Mouse (Mus musculus) forebrain, postnatal 0 days (tissue): ENCODE data around the gene Gak. TPM values are rescaled to one million over a fixed set of nuclear protein-coding genes. Genes with fewer than 3 reads are reported as not detected.

Experiments
- ATAC-seq: fragments of 200-750 bp; cut with Nextera tagmentation; 2 replicates; pipeline ENCODE4 v1.8.0; 2017; ENCODE audit warnings: mild to moderate bottlenecking, moderate library complexity
- DNase-seq: peaks from one replicate; pipeline ENCODE4 v3.0.0-alpha.2; 2015
- H3K27ac ChIP-seq: fragments of 300-500 bp; sonication (generic); 2 replicates; pipeline ENCODE4 v1.5.1; 2014; ENCODE audit warnings: low read depth, mild to moderate bottlenecking, antibody characterized with exemption, low read length, moderate library complexity, mixed read lengths
- H3K27me3 ChIP-seq: fragments of 300-500 bp; sonication (generic); 2 replicates; pipeline ENCODE4 v1.6.1; 2014; ENCODE audit warnings: mild to moderate bottlenecking, low read length, mixed read lengths; ENCODE audit not compliant: insufficient read depth
- H3K36me3 ChIP-seq: fragments of 300-500 bp; sonication (generic); 2 replicates; pipeline ENCODE4 v1.6.1; 2014; ENCODE audit warnings: mild to moderate bottlenecking, moderate library complexity; ENCODE audit not compliant: insufficient read depth
- H3K4me1 ChIP-seq: fragments of 300-500 bp; sonication (generic); 2 replicates; pipeline ENCODE4 v1.6.1; 2014; ENCODE audit warnings: antibody characterized with exemption; ENCODE audit not compliant: insufficient read depth
- H3K4me2 ChIP-seq: fragments of 300-500 bp; sonication (generic); 2 replicates; pipeline ENCODE4 v1.6.1; 2014; ENCODE audit warnings: low read depth, mild to moderate bottlenecking, moderate library complexity
- H3K4me3 ChIP-seq: fragments of 300-500 bp; sonication (generic); 2 replicates; pipeline ENCODE4 v1.5.1; 2014; ENCODE audit warnings: low read depth, low read length, mixed read lengths
- H3K9ac ChIP-seq: fragments of 300-500 bp; sonication (generic); 2 replicates; pipeline ENCODE4 v1.6.1; 2014; ENCODE audit warnings: mild to moderate bottlenecking
- H3K9me3 ChIP-seq: fragments of 300-500 bp; sonication (generic); 2 replicates; pipeline ENCODE4 v1.6.1; 2016; ENCODE audit warnings: low read length
- CTCF ChIP-seq: sonication (generic); IDR thresholded peaks from 2 replicates; pipeline ENCODE4 v1.5.1; 2016; ENCODE audit warnings: antibody characterized with exemption, control low read depth, low read depth
- WGBS: fragments of 180-500 bp; shearing (Covaris S2); extraction: QIAGEN DNeasy Blood & Tissue Kit; methylation state at CpG from one replicate; pipeline ENCODE4 v1.1.7; 2014; 5-methylcytosine and 5-hydroxymethylcytosine counted together
- polyA plus RNA-seq: library from polyadenylated mRNA; unstranded; fragments of >200 nt; fragmentation: Nextera tagmentation; extraction: Ambion mirVana; gene quantifications from 2 replicates; pipeline ENCODE4 v1.2.1, GENCODE M21; 2015
- total RNA-seq: library from RNA; depleted of rRNA; stranded (reverse); fragments of >200 nt; gene quantifications from 2 replicates; pipeline ENCODE4 v1.2.3, GENCODE M21; 2014; rRNA removed

The Gak gene
- total and polyA plus RNA-seq, 2 experiments from 2014 or later: 48.6 to 77.6 TPM

GRCm38 (mm10) chr5:108543516-108544291, 85.9 kb downstream of the Gak start:
- ATAC-seq (no peak), DNase-seq (no peak)
- Histone ChIP-seq H3K4me3 (no peak overlapping the region), H3K27me3 (no peaks in the 10 kb centered on the region), H3K4me1 (peaks cover 4% of the 10 kb centered on the region), H3K36me3 (peaks cover 16% of the 10 kb centered on the region), H3K9ac (no peak overlapping the region), H3K4me2 (no peak overlapping the region), H3K27ac (no peak overlapping the region), H3K9me3 (no peaks in the 10 kb centered on the region)
- WGBS: 73% methylated on average over 7 of the region's 7 CpGs
- TF ChIP-seq CTCF: no peak

GRCm38 (mm10) chr5:108534188-108534587, 95.4 kb downstream of the Gak start:
- Histone ChIP-seq H3K4me1 (no peaks in the 10 kb centered on the region), H3K27me3 (no peaks in the 10 kb centered on the region), H3K4me2 (no peak overlapping the region), H3K9me3 (peaks cover 12% of the 10 kb centered on the region), H3K27ac (no peak overlapping the region), H3K4me3 (no peak overlapping the region), H3K36me3 (peaks cover 8% of the 10 kb centered on the region), H3K9ac (no peak overlapping the region)
- 100% methylated on average over 2 of the region's 2 CpGs for WGBS
- no peak for TF ChIP-seq CTCF
- DNase-seq (no peak), ATAC-seq (no peak)

DNA sequence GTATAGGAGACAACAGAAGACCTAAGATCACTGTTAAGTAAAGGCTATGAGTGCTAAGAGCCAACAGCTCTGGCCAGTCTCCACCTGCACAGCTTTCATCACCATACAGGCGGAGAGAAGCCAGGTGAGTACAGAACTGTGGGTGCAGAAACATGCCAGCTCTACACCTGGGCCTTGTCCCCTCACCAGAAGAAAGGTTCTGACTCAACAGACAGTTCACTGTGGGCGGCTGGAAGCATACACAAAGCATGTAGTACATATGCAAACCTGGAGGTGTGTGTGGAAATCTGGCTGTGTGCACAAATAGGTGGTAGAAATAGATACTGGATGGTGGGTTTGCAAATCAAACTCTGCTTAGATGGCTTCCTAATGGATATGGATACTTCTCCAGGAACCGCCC, 107.0 kb downstream of the Gak start:
- Histone ChIP-seq H3K36me3 (peaks cover 29% of the 10 kb centered on the region), H3K9me3 (no peaks in the 10 kb centered on the region), H3K27ac (no peak overlapping the region), H3K4me3 (no peak overlapping the region), H3K4me1 (no peaks in the 10 kb centered on the region), H3K4me2 (no peak overlapping the region), H3K27me3 (no peaks in the 10 kb centered on the region), H3K9ac (no peak overlapping the region)
- ATAC-seq: no peak
- DNase-seq: no peak
- 92% methylated on average over 3 of the region's 3 CpGs for WGBS
- TF ChIP-seq CTCF: no peak

GRCm38 (mm10) chr5:108521896-108522295, 107.7 kb downstream of the Gak start:
- WGBS: 71% methylated on average over 3 of the region's 3 CpGs
- Histone ChIP-seq H3K27me3 (no peaks in the 10 kb centered on the region), H3K27ac (no peak overlapping the region), H3K36me3 (peaks cover 29% of the 10 kb centered on the region), H3K4me2 (no peak overlapping the region), H3K9ac (no peak overlapping the region), H3K4me3 (no peak overlapping the region), H3K4me1 (no peaks in the 10 kb centered on the region), H3K9me3 (no peaks in the 10 kb centered on the region)
- no peak for TF ChIP-seq CTCF
- DNase-seq: no peak
- ATAC-seq: no peak

DNA sequence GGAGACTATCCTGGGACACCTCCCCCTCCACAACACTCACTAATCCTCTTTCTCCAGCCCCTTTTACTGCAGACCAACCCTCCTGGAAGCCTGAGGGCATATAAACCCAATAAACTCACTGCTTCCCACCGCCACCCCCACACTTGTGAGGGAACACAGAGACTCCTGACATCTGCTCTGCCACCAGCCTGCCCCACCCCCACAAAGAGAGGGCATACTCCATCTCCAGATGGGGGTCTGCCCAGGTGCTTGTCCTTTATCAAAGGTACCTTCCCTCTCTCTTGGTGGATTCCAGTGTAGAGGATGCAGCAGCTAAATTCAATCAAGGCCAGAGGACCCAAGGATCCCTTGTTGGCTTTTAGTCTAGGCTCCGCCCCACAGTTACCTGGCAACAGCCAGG, 108.5 kb downstream of the Gak start:
- H3K36me3 ChIP-seq: peaks cover 29% of the 10 kb centered on the region
- H3K4me3 ChIP-seq: no peak overlapping the region
- no peaks in the 10 kb centered on the region for H3K27me3 ChIP-seq
- WGBS: 64% methylated on average over 2 of the region's 2 CpGs
- no peak overlapping the region for H3K9ac ChIP-seq
- H3K27ac ChIP-seq: no peak overlapping the region
- H3K4me2 ChIP-seq: no peak overlapping the region
- ATAC-seq: no peak
- no peaks in the 10 kb centered on the region for H3K9me3 ChIP-seq
- TF ChIP-seq CTCF: no peak
- no peak for DNase-seq
- H3K4me1 ChIP-seq: no peaks in the 10 kb centered on the region

DNA sequence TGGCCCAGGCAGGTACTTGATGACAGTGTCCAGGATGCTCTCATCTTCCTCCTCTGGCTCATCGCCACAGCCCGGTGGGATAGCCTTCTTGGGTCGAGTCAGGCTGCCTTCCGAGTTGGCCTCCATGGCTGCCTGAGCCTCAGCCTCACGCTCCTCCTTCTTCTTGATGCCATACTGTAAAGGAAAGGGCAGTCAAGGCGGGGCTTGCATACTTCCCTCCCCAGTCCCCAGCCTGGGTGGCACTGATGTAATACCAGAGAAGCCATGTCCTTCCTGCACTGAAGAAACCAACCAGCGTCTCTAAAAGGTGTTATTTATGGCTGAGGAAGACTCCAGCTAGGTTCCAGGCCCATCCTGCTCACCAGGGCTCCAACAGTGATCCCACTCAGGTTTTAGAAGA, 109.4 kb downstream of the Gak start:
- no peak for TF ChIP-seq CTCF
- H3K9ac ChIP-seq: no peak overlapping the region
- no peaks in the 10 kb centered on the region for H3K4me1 ChIP-seq
- DNase-seq: no peak
- 81% methylated on average over 7 of the region's 7 CpGs for WGBS
- H3K27ac ChIP-seq: no peak overlapping the region
- no peak for ATAC-seq
- no peak overlapping the region for H3K4me2 ChIP-seq
- no peaks in the 10 kb centered on the region for H3K27me3 ChIP-seq
- no peaks in the 10 kb centered on the region for H3K9me3 ChIP-seq
- H3K4me3 ChIP-seq: no peak overlapping the region
- H3K36me3 ChIP-seq: peaks cover 27% of the 10 kb centered on the region

Other genes starting within 250 kb of the Gak start
- gene Pde6b, start 241.4 kb downstream of the Gak start, total RNA-seq: 0.05 TPM in 1 of 2 replicates, not detected in the other
- gene Pde6b, start 241.4 kb downstream of the Gak start, polyA plus RNA-seq: 0.12 TPM in 1 of 2 replicates, not detected in the other
- gene Atp5k, start 195.3 kb downstream of the Gak start, total RNA-seq: 152 and 289 TPM in 2 replicates
- gene Atp5k, start 195.3 kb downstream of the Gak start, polyA plus RNA-seq: 489 and 610 TPM in 2 replicates
- gene Mfsd7a, start 180.9 kb downstream of the Gak start, total RNA-seq: 0.05 and 0.38 TPM in 2 replicates
- 0.12 and 0.13 TPM in 2 replicates for gene Mfsd7a, start 180.9 kb downstream of the Gak start, polyA plus RNA-seq
- gene Pcgf3, start 168.5 kb downstream of the Gak start, total RNA-seq: 38.3 and 42.7 TPM in 2 replicates
- 12.1 and 18.2 TPM in 2 replicates for gene Pcgf3, start 168.5 kb downstream of the Gak start, polyA plus RNA-seq
- 38.1 and 51.1 TPM in 2 replicates for gene Cplx1, start 79.7 kb downstream of the Gak start, total RNA-seq
- 146 and 168 TPM in 2 replicates for gene Cplx1, start 79.7 kb downstream of the Gak start, polyA plus RNA-seq
- 17.5 and 27.2 TPM in 2 replicates for gene Tmem175, start within 50 bp of the Gak start, total RNA-seq
- gene Tmem175, start within 50 bp of the Gak start, polyA plus RNA-seq: 32.2 and 34.8 TPM in 2 replicates
- gene Idua, start 30.6 kb upstream of the Gak start, total RNA-seq: 5.7 and 8.7 TPM in 2 replicates
- gene Idua, start 30.6 kb upstream of the Gak start, polyA plus RNA-seq: 4.3 and 6.3 TPM in 2 replicates
- 54.5 and 59.5 TPM in 2 replicates for gene Dgkq, start 39.9 kb upstream of the Gak start, total RNA-seq
- gene Dgkq, start 39.9 kb upstream of the Gak start, polyA plus RNA-seq: 8.6 and 11.6 TPM in 2 replicates
- 4.4 and 6.9 TPM in 2 replicates for gene Slc26a1, start 45.8 kb upstream of the Gak start, total RNA-seq
- 2.6 and 3.9 TPM in 2 replicates for gene Slc26a1, start 45.8 kb upstream of the Gak start, polyA plus RNA-seq
- 13.8 and 17.1 TPM in 2 replicates for gene Fgfrl1, start 62.6 kb upstream of the Gak start, total RNA-seq
- gene Fgfrl1, start 62.6 kb upstream of the Gak start, polyA plus RNA-seq: 5.5 and 7.1 TPM in 2 replicates
- gene Rnf212, start 145.2 kb upstream of the Gak start, total RNA-seq: not detected in 2 replicates
- gene Rnf212, start 145.2 kb upstream of the Gak start, polyA plus RNA-seq: not detected in 2 replicates
- gene Tmed11, start 165.6 kb upstream of the Gak start, total RNA-seq: not detected in 2 replicates
- gene Tmed11, start 165.6 kb upstream of the Gak start, polyA plus RNA-seq: not detected in 2 replicates
- gene Vmn2r8, start 179.1 kb upstream of the Gak start, total RNA-seq: not detected in 2 replicates
- not detected in 2 replicates for gene Vmn2r8, start 179.1 kb upstream of the Gak start, polyA plus RNA-seq
- gene Vmn2r9, start 222.8 kb upstream of the Gak start, total RNA-seq: not detected in 2 replicates
- gene Vmn2r9, start 222.8 kb upstream of the Gak start, polyA plus RNA-seq: not detected in 2 replicates